Mouse (Mus musculus): Measurements from ENCODE around the gene Arhgef16. TPM values are rescaled to one million over a fixed set of nuclear protein-coding genes. Genes with fewer than 3 reads are reported as not detected.
A peak's percentile ranks its signal among the peaks of the same experiment; 100 is the strongest.

Arhgef16 gene
- 25.4 and 26.0 TPM in 2 replicates for polyA plus RNA-seq (2015; fragmentation: Nextera tagmentation; extraction: Ambion mirVana)

DNA sequence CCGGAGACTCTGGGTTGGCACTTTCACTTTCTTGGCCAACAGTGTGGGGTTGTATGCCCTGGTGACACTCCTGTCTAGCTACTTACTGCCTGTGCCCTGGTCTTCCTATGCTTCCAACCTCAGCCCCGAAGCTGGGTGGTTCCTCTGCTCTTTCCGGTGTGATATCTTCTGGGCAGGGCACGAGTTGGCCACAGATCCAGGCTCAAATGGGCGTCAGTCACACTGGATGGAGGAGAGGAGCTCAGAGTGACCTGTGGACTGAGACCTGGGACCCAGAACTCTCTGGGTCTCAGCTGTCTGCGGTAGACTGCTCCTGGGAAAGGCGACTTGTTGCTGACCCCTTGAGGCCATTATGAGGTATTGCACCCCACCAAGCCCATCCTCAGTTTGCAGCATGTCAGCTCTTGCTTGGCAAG is at the start of gene Arhgef16:
Gene Arhgef16 (minus strand): TSS at position 211 of the 416 bp plus-strand sequence.
- Histone ChIP-seq H3K27ac (ENCODE audit: low read length) (no peak within 1 kb of the TSS), H3K36me3 (ENCODE audit: control insufficient read depth, insufficient read depth, low read length) (no peaks in the 10 kb centered on the region), H3K4me1 (replicated peaks; ENCODE audit: control insufficient read depth, insufficient read depth, low read length) (peaks cover 7% of the 10 kb centered on the region), H3K4me3 (ENCODE audit: low read length) (no peak within 1 kb of the TSS), H3K4me2 (ENCODE audit: low read depth, low read length) (0 out of 2 replicates have a peak within 1 kb of the TSS, but pooled peaks have one; percentile 75), H3K9me3 (ENCODE audit: control insufficient read depth, low read length) (no peaks in the 10 kb centered on the region), H3K9ac (ENCODE audit: low read length) (peak within 1 kb of the TSS; percentile 31; the same call in 1 of the 2 replicates), H3K27me3 (ENCODE audit: control insufficient read depth, insufficient read depth, low read depth, low read length) (peaks cover 24% of the 10 kb centered on the region)
- ATAC-seq (ENCODE audit: low read depth): no peak
- 18% methylated on average over 7 of the region's 7 CpGs for WGBS

DNA sequence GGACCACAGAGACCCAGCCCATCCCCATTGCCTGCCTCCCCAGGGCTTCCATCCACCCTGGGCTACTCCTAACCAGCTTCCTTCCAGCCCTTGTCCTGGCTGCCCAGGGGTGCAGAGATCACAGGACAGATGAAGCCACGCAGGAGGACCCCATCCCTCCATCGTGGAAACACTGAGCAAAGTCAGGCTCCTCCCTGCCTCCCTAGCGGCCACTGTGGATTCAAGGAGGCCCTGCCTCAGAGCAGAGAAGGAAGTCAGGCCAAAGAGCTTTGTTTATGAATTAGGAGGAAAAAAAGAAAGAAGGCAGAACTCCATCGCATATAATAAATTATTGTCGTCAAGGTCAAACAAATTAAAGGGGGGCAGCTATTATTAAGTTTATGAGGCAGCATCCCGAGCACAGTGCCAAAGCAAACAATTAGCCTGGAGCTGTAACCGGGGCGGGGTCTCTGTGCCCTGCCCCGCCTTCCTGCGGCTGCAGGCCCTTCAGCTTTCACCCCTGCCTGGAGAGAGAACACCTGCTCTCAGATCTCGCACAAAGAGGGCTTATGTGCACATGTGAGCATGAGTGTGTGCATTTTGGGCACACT is 46.8 kb upstream of the Arhgef16 start:
- Histone ChIP-seq H3K9me3 (ENCODE audit: control insufficient read depth, low read length) (no peaks in the 10 kb centered on the region), H3K4me3 (ENCODE audit: low read length) (no peak overlapping the region), H3K4me1 (replicated peaks; ENCODE audit: control insufficient read depth, insufficient read depth, low read length) (peaks cover 26% of the 10 kb centered on the region), H3K27me3 (ENCODE audit: control insufficient read depth, insufficient read depth, low read depth, low read length) (no peaks in the 10 kb centered on the region), H3K4me2 (ENCODE audit: low read depth, low read length) (no peak overlapping the region), H3K36me3 (ENCODE audit: control insufficient read depth, insufficient read depth, low read length) (no peaks in the 10 kb centered on the region), H3K27ac (ENCODE audit: low read length) (peak overlapping the region; percentile 68), H3K9ac (ENCODE audit: low read length) (peak overlapping the region; percentile 45; the same call in 1 of the 2 replicates)
- 9% methylated on average over 11 of the region's 11 CpGs for WGBS
- peak; percentile 84 for ATAC-seq (ENCODE audit: low read depth)

- Histone ChIP-seq H3K4me3 (ENCODE audit: low read length) (no peak overlapping the region), H3K27ac (ENCODE audit: low read length) (no peak overlapping the region), H3K4me1 (replicated peaks; ENCODE audit: control insufficient read depth, insufficient read depth, low read length) (peaks cover 19% of the 10 kb centered on the region), H3K4me2 (ENCODE audit: low read depth, low read length) (no peak overlapping the region), H3K36me3 (ENCODE audit: control insufficient read depth, insufficient read depth, low read length) (peaks cover 1% of the 10 kb centered on the region; the same call in 1 of the 2 replicates), H3K9ac (ENCODE audit: low read length) (no peak overlapping the region), H3K27me3 (ENCODE audit: control insufficient read depth, insufficient read depth, low read depth, low read length) (no peaks in the 10 kb centered on the region), H3K9me3 (ENCODE audit: control insufficient read depth, low read length) (no peaks in the 10 kb centered on the region)
- WGBS: 45% methylated on average over 19 of the region's 19 CpGs
- no peak for ATAC-seq (ENCODE audit: low read depth)
These were observed 45.5 kb upstream of the Arhgef16 start for GRCm38 (mm10) chr4:154346731-154347522.

- peaks cover 4% of the 10 kb centered on the region for H3K4me1 ChIP-seq (replicated peaks; ENCODE audit: control insufficient read depth, insufficient read depth, low read length)
- no peak overlapping the region for H3K4me3 ChIP-seq (ENCODE audit: low read length)
- WGBS: 23% methylated on average over 10 of the region's 10 CpGs
- no peaks in the 10 kb centered on the region; the same call in 1 of the 2 replicates for H3K36me3 ChIP-seq (ENCODE audit: control insufficient read depth, insufficient read depth, low read length)
- H3K4me2 ChIP-seq (ENCODE audit: low read depth, low read length): no peak overlapping the region
- H3K27me3 ChIP-seq (ENCODE audit: control insufficient read depth, insufficient read depth, low read depth, low read length): no peaks in the 10 kb centered on the region
- no peaks in the 10 kb centered on the region for H3K9me3 ChIP-seq (ENCODE audit: control insufficient read depth, low read length)
- H3K27ac ChIP-seq (ENCODE audit: low read length): peak overlapping the region; percentile 83
- peak overlapping the region; percentile 39 for H3K9ac ChIP-seq (ENCODE audit: low read length)
- peak; percentile 84 for ATAC-seq (ENCODE audit: low read depth)
These were observed 35.2 kb upstream of the Arhgef16 start for GRCm38 (mm10) chr4:154336650-154337049.

DNA sequence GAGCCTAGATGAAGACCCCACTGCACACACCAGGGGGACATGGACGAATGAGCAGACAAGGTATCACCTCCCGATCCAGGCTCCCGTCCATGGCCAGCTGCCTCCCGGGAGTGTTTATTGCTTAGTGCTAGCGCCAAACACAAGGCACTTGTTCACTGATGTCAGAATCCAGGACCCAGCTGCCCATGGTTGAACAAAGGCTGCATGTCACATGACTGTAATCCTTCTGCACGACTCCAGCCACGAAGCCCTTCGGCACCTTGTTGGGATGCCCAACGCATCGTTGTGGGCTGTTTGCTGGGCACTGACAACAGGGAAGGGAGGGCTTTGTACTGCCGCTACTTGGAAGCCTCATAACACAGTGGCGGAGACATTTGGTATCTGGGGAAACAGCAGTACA is 34.3 kb upstream of the Arhgef16 start, which contains the start of gene B230104I21Rik:
Gene B230104I21Rik (plus strand): TSS at position 367 of the 400 bp plus-strand sequence.
- no peak for ATAC-seq (ENCODE audit: low read depth)
- Histone ChIP-seq H3K4me2 (ENCODE audit: low read depth, low read length) (peak within 1 kb of the TSS; percentile 48), H3K27me3 (ENCODE audit: control insufficient read depth, insufficient read depth, low read depth, low read length) (no peaks in the 10 kb centered on the region), H3K9ac (ENCODE audit: low read length) (peak within 1 kb of the TSS; percentile 39), H3K4me3 (ENCODE audit: low read length) (peak within 1 kb of the TSS; percentile 27), H3K4me1 (replicated peaks; ENCODE audit: control insufficient read depth, insufficient read depth, low read length) (peaks cover 6% of the 10 kb centered on the region), H3K9me3 (ENCODE audit: control insufficient read depth, low read length) (no peaks in the 10 kb centered on the region), H3K27ac (ENCODE audit: low read length) (peak within 1 kb of the TSS; percentile 83), H3K36me3 (ENCODE audit: control insufficient read depth, insufficient read depth, low read length) (no peaks in the 10 kb centered on the region)
- 74% methylated on average over 12 of the region's 12 CpGs for WGBS

DNA sequence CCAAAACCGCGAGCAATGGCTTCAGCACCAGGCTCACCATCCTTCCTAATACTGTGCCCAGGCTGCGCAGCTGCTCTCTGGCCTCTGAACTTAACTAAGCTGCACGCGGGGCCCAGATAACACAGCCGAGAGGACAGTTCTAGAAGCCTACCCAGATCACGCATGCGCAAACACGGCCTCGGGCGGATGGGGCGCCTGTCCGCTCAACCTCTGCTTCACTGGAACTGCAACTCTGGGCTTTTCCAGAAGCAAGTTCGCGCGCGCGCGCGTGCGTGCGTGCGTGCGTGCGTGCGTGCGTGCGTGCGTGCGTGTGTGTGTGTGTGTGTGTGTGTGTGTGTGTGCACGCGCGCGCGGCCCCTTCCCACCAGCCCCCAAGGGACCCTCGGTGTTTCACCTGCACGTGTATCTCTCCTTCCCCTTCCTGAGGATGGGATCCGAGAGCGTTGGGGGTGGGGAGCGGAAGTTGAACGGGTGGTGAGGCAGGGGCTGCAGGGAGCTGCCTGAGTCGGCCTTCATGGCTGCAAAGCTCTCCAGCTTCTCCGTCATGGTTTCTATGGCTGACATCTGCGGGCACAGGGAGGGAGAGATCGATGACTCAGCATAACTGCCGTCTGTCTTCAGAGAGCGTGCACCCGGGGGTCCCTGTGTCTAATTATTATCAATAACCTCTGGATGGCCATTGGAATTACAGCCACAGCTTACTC is 33.4 kb upstream of the Arhgef16 start:
- 62% methylated on average over 39 of the region's 48 CpGs for WGBS
- no peaks in the 10 kb centered on the region for H3K36me3 ChIP-seq (ENCODE audit: control insufficient read depth, insufficient read depth, low read length)
- peak; percentile 26; the same call in 1 of the 2 replicates for ATAC-seq (ENCODE audit: low read depth)
- peak overlapping the region; percentile 27 for H3K4me3 ChIP-seq (ENCODE audit: low read length)
- peaks cover 6% of the 10 kb centered on the region for H3K4me1 ChIP-seq (replicated peaks; ENCODE audit: control insufficient read depth, insufficient read depth, low read length)
- no peaks in the 10 kb centered on the region for H3K27me3 ChIP-seq (ENCODE audit: control insufficient read depth, insufficient read depth, low read depth, low read length)
- no peak overlapping the region for H3K27ac ChIP-seq (ENCODE audit: low read length)
- no peaks in the 10 kb centered on the region for H3K9me3 ChIP-seq (ENCODE audit: control insufficient read depth, low read length)
- peak overlapping the region; percentile 21; the same call in 1 of the 2 replicates for H3K9ac ChIP-seq (ENCODE audit: low read length)
- peak overlapping the region; percentile 48 for H3K4me2 ChIP-seq (ENCODE audit: low read depth, low read length)

DNA sequence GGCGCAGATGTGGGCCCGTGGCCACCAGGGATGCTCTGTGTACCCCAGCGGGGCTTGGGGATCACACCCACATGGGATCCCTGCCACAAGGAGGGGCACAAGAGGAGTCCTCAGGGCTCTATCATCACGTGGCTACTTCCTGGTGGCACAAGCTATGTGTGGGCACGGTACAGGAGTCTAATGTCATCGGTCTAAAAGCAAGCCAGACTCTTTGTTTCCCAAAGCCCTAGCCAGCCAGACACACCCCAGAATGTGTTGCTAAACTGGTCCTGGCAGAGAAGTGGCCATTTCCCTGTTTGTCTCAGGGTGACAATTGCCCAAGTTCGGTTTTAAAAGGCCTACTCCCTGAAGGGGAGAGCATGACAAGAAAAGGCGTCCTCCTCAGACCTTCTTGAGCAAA is 31.8 kb upstream of the Arhgef16 start:
- Histone ChIP-seq H3K9ac (ENCODE audit: low read length) (0 out of 2 replicates have a peak overlapping the region, but pooled peaks have one; percentile 12), H3K4me1 (replicated peaks; ENCODE audit: control insufficient read depth, insufficient read depth, low read length) (peaks cover 6% of the 10 kb centered on the region), H3K27me3 (ENCODE audit: control insufficient read depth, insufficient read depth, low read depth, low read length) (no peaks in the 10 kb centered on the region), H3K9me3 (ENCODE audit: control insufficient read depth, low read length) (no peaks in the 10 kb centered on the region), H3K4me2 (ENCODE audit: low read depth, low read length) (no peak overlapping the region), H3K36me3 (ENCODE audit: control insufficient read depth, insufficient read depth, low read length) (no peaks in the 10 kb centered on the region), H3K4me3 (ENCODE audit: low read length) (no peak overlapping the region), H3K27ac (ENCODE audit: low read length) (no peak overlapping the region)
- 59% methylated on average over 8 of the region's 8 CpGs for WGBS
- no peak for ATAC-seq (ENCODE audit: low read depth)

DNA sequence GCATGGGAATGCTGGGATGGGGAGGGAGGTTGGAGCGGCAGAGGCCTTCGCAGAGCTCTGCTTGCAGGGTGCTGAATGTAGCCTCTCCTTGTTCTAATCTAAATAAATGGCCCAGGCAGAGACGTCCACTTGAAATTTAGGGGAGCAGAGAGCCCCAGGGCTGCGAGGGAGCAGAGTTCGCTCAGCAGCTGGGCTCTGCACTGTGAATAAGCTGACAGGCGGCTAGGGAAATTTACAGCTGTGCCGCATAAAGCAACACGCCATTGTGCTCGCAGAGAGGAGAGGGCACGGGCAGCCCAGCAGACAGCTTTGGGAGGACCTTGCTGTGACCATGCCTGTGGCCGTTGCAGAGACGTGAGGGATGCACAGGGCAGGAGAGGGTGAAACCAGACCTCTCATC is 29.8 kb upstream of the Arhgef16 start:
- Histone ChIP-seq H3K27ac (ENCODE audit: low read length) (no peak overlapping the region), H3K27me3 (ENCODE audit: control insufficient read depth, insufficient read depth, low read depth, low read length) (no peaks in the 10 kb centered on the region), H3K4me3 (ENCODE audit: low read length) (no peak overlapping the region), H3K4me2 (ENCODE audit: low read depth, low read length) (no peak overlapping the region), H3K9ac (ENCODE audit: low read length) (peak overlapping the region; percentile 14; the same call in 1 of the 2 replicates), H3K36me3 (ENCODE audit: control insufficient read depth, insufficient read depth, low read length) (no peaks in the 10 kb centered on the region), H3K9me3 (ENCODE audit: control insufficient read depth, low read length) (no peaks in the 10 kb centered on the region), H3K4me1 (replicated peaks; ENCODE audit: control insufficient read depth, insufficient read depth, low read length) (peaks cover 2% of the 10 kb centered on the region)
- peak; percentile 49 for ATAC-seq (ENCODE audit: low read depth)
- WGBS: 46% methylated on average over 12 of the region's 12 CpGs

DNA sequence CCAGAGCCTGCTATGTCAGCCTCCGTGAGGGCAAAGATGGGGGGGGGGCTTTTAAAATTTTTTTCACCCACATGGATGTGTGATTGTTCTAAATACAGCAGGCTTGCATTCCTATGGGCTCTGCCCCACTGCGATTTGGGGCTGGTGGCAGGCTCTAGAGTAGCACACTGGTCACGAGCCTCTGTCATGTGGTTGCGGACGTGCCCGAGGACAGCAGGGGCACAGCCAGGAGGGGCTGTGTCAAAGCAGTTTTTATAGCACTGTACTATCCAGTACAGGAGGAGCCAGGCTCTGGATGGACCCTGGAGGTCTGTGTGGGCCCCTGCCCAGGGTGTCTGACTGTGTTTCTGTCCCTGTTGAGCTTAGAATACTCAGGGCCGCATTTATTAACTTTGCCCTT is 28.5 kb upstream of the Arhgef16 start:
- Histone ChIP-seq H3K36me3 (ENCODE audit: control insufficient read depth, insufficient read depth, low read length) (no peaks in the 10 kb centered on the region), H3K4me1 (replicated peaks; ENCODE audit: control insufficient read depth, insufficient read depth, low read length) (peaks cover 2% of the 10 kb centered on the region), H3K9ac (ENCODE audit: low read length) (no peak overlapping the region), H3K4me2 (ENCODE audit: low read depth, low read length) (no peak overlapping the region), H3K4me3 (ENCODE audit: low read length) (no peak overlapping the region), H3K27ac (ENCODE audit: low read length) (no peak overlapping the region), H3K27me3 (ENCODE audit: control insufficient read depth, insufficient read depth, low read depth, low read length) (no peaks in the 10 kb centered on the region), H3K9me3 (ENCODE audit: control insufficient read depth, low read length) (no peaks in the 10 kb centered on the region)
- WGBS: 88% methylated on average over 7 of the region's 7 CpGs
- no peak for ATAC-seq (ENCODE audit: low read depth)

All from lung, embryonic 16.5 days (tissue).